Mouse (Mus musculus): Measurements from ENCODE around the gene Synm.

The Synm gene

GRCm38 (mm10) chr7:67699301-67699700, 60.2 kb downstream of the Synm start:
- no peak for DNase-seq (ENCODE audit: extremely low spot score)

GRCm38 (mm10) chr7:67697892-67698630, 61.5 kb downstream of the Synm start:
- no peak for DNase-seq (ENCODE audit: extremely low spot score)

- DNase-seq (ENCODE audit: extremely low spot score): no peak
Observed at GRCm38 (mm10) chr7:67695906-67696305, 63.6 kb downstream of the Synm start.

GRCm38 (mm10) chr7:67692791-67693538, 66.6 kb downstream of the Synm start:
- DNase-seq (ENCODE audit: extremely low spot score): no peak

- DNase-seq (ENCODE audit: extremely low spot score): no peak
Observed at GRCm38 (mm10) chr7:67692141-67692540, 67.4 kb downstream of the Synm start.

GRCm38 (mm10) chr7:67691036-67691435, 68.5 kb downstream of the Synm start:
- DNase-seq (ENCODE audit: extremely low spot score): no peak

GRCm38 (mm10) chr7:67689793-67690192, 69.7 kb downstream of the Synm start:
- no peak for DNase-seq (ENCODE audit: extremely low spot score)

- no peak for DNase-seq (ENCODE audit: extremely low spot score)
Observed at GRCm38 (mm10) chr7:67688281-67688680, 71.3 kb downstream of the Synm start.

GRCm38 (mm10) chr7:67686545-67686944, 73.0 kb downstream of the Synm start:
- DNase-seq (ENCODE audit: extremely low spot score): no peak

- no peak for DNase-seq (ENCODE audit: extremely low spot score)
Observed at GRCm38 (mm10) chr7:67683006-67683405, 76.5 kb downstream of the Synm start.

- DNase-seq (ENCODE audit: extremely low spot score): no peak
Observed at GRCm38 (mm10) chr7:67681078-67681477, 78.5 kb downstream of the Synm start.

All from embryo, embryonic 9.5 days (tissue).